ENCODE assay signal across 10 mouse cellular contexts in the genomic region with DNA sequence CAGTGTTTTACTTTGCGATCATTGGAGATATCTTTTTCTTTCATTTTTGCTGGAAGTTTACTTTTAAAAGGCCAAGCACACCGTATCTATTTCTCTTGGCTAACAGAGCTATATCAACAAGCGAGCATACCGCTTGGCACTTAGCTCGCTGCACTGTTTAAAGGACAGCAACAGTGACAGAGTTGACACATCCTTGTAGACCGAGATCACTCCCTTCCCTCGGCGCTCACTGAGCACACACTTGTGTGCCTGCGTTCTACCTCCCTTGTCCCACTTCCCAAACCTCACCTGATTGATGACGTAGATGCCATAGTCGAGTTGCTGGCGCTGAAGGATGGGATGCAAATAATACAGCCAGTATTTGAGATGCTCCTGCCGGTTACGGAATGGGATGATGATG.
"Had no signal": no experiment of that assay in that cellular context is flagged by ENCODE, and none has a peak within 500 bp of the region (broad histone marks: within the 10 kb centered on the region; RNA-seq: fewer than 3 reads in every experiment).

No protein-coding gene starts in this region.

- H3K4me1 ChIP-seq: midbrain, embryonic 10.5 days; midbrain, embryonic 15.5 days; neural tube, embryonic 12.5 days had no signal

- H3K27ac ChIP-seq: kidney, embryonic 15.5 days; limb, embryonic 10.5 days; lung, embryonic 15.5 days; midbrain, embryonic 10.5 days; midbrain, embryonic 15.5 days; neural tube, embryonic 12.5 days had no signal

- H3K27me3 ChIP-seq: kidney, embryonic 15.5 days; lung, embryonic 15.5 days; midbrain, embryonic 15.5 days; neural tube, embryonic 12.5 days had no signal

- DNase-seq: kidney, adult 2 months; kidney, postnatal 14 days; lung, postnatal 14 days had no signal

- H3K9ac ChIP-seq: kidney, embryonic 15.5 days; lung, embryonic 15.5 days; midbrain, embryonic 15.5 days; neural tube, embryonic 12.5 days had no signal

- H3K9me3 ChIP-seq: kidney, embryonic 15.5 days; limb, embryonic 10.5 days; lung, embryonic 15.5 days; midbrain, embryonic 10.5 days; midbrain, embryonic 15.5 days; neural tube, embryonic 12.5 days had no signal

- ATAC-seq: intestine, embryonic 16.5 days; midbrain, embryonic 15.5 days had no signal

- H3K36me3 ChIP-seq: midbrain, embryonic 15.5 days; neural tube, embryonic 12.5 days had no signal

- H3K4me3 ChIP-seq: kidney, embryonic 15.5 days; limb, embryonic 10.5 days; lung, embryonic 15.5 days; midbrain, embryonic 10.5 days; midbrain, embryonic 15.5 days; neural tube, embryonic 12.5 days had no signal

- H3K4me2 ChIP-seq: kidney, embryonic 15.5 days; lung, embryonic 15.5 days; midbrain, embryonic 15.5 days; neural tube, embryonic 12.5 days had no signal
